12 mouse cellular contexts compared by ENCODE assay signal in genomic region chr11:76472617-76473016, GRCm38 (mm10).
DNase-seq lines count a peak whose midpoint lies in the region; ATAC-seq and TF ChIP-seq lines count a peak whose summit lies in the region.
"Had no signal": no experiment of that assay in that cellular context is flagged by ENCODE, and none has a peak within 500 bp of the region (broad histone marks: within the 10 kb centered on the region; RNA-seq: fewer than 3 reads in every experiment).

No protein-coding gene starts in this region.

- no peak for TF ChIP-seq CTCF in olfactory bulb, adult 2 months (IDR thresholded peaks at IDR 0.05; ENCODE audit: insufficient read depth, low read depth, low read length)
- no peak for TF ChIP-seq CTCF in thymus, adult 2 months (IDR thresholded peaks at IDR 0.05; ENCODE audit: borderline replicate concordance, control insufficient read depth, extremely low read depth, insufficient read depth, low read length, poor library complexity)

- no peaks in the 10 kb centered on the region for H3K9me3 ChIP-seq in forebrain, embryonic 10.5 days
- no peaks in the 10 kb centered on the region for H3K9me3 ChIP-seq in forebrain, embryonic 11.5 days (ENCODE audit: control insufficient read depth, low read length)
- H3K9me3 ChIP-seq in hindbrain, embryonic 10.5 days = no peaks in the 10 kb centered on the region
- no peaks in the 10 kb centered on the region for H3K9me3 ChIP-seq in midbrain, embryonic 10.5 days (replicated peaks)

- no peak overlapping the region for H3K4me3 ChIP-seq in forebrain, embryonic 10.5 days
- H3K4me3 ChIP-seq in forebrain, embryonic 11.5 days (ENCODE audit: low read depth, low read length) = no peak overlapping the region
- no peak overlapping the region for H3K4me3 ChIP-seq in hindbrain, embryonic 10.5 days
- no peak overlapping the region for H3K4me3 ChIP-seq in midbrain, embryonic 10.5 days
- H3K4me3 ChIP-seq in olfactory bulb, adult 2 months (ENCODE audit: insufficient read depth, low read depth, low read length) = no peak overlapping the region
- no peak overlapping the region for H3K4me3 ChIP-seq in thymus, adult 2 months (ENCODE audit: control insufficient read depth, insufficient read depth, low read length)

- no peak overlapping the region for H3K9ac ChIP-seq in forebrain, embryonic 11.5 days (ENCODE audit: low read length)

- peak overlapping the region; percentile 31 for H3K27ac ChIP-seq in forebrain, embryonic 10.5 days
- no peak overlapping the region for H3K27ac ChIP-seq in forebrain, embryonic 11.5 days (ENCODE audit: low read depth, low read length)
- peak overlapping the region; percentile 35; the same call in 1 of the 2 replicates for H3K27ac ChIP-seq in hindbrain, embryonic 10.5 days
- H3K27ac ChIP-seq in midbrain, embryonic 10.5 days (replicated peaks) = peak overlapping the region; percentile 28; the same call in 1 of the 2 replicates
- H3K27ac ChIP-seq in olfactory bulb, adult 2 months (ENCODE audit: insufficient read depth, low read depth, low read length) = peak overlapping the region; percentile 52
- H3K27ac ChIP-seq in thymus, adult 2 months (ENCODE audit: control insufficient read depth, insufficient read depth, low read length) = no peak overlapping the region

- peaks cover 15% of the 10 kb centered on the region for H3K36me3 ChIP-seq in forebrain, embryonic 10.5 days (replicated peaks)
- no peaks in the 10 kb centered on the region for H3K36me3 ChIP-seq in forebrain, embryonic 11.5 days (ENCODE audit: control insufficient read depth, insufficient read depth, low read length)
- H3K36me3 ChIP-seq in hindbrain, embryonic 10.5 days = peaks cover 34% of the 10 kb centered on the region
- peaks cover 25% of the 10 kb centered on the region for H3K36me3 ChIP-seq in midbrain, embryonic 10.5 days
- peaks cover 13% of the 10 kb centered on the region for H3K36me3 ChIP-seq in thymus, adult 2 months (ENCODE audit: control insufficient read depth, insufficient read depth, low read length)

- ATAC-seq in forebrain, embryonic 11.5 days (replicated peaks; ENCODE audit: low FRiP score) = no peak
- ATAC-seq: intestine, postnatal 0 days had no signal

- peaks cover 55% of the 10 kb centered on the region for H3K4me1 ChIP-seq in forebrain, embryonic 10.5 days
- H3K4me1 ChIP-seq in forebrain, embryonic 11.5 days (replicated peaks; ENCODE audit: control insufficient read depth, insufficient read depth, low read length) = peaks cover 19% of the 10 kb centered on the region; the same call in 1 of the 2 replicates
- H3K4me1 ChIP-seq in hindbrain, embryonic 10.5 days (replicated peaks) = peaks cover 58% of the 10 kb centered on the region
- H3K4me1 ChIP-seq in midbrain, embryonic 10.5 days = peaks cover 54% of the 10 kb centered on the region
- peaks cover 57% of the 10 kb centered on the region for H3K4me1 ChIP-seq in olfactory bulb, adult 2 months (ENCODE audit: control insufficient read depth, insufficient read depth, low read length)
- peaks cover 5% of the 10 kb centered on the region; the same call in 1 of the 2 replicates for H3K4me1 ChIP-seq in thymus, adult 2 months (replicated peaks; ENCODE audit: control insufficient read depth, insufficient read depth, low read length)

- 0 out of 2 replicates have a peak, but pooled peaks cover 14% of the 10 kb centered on the region for H3K27me3 ChIP-seq in forebrain, embryonic 10.5 days (ENCODE audit: poor library complexity, severe bottlenecking)
- H3K27me3 ChIP-seq in forebrain, embryonic 11.5 days (ENCODE audit: control insufficient read depth, insufficient read depth, low read length) = no peaks in the 10 kb centered on the region
- 0 out of 2 replicates have a peak, but pooled peaks cover 3% of the 10 kb centered on the region for H3K27me3 ChIP-seq in hindbrain, embryonic 10.5 days (ENCODE audit: insufficient read depth, poor library complexity, severe bottlenecking)
- 0 out of 2 replicates have a peak, but pooled peaks cover 4% of the 10 kb centered on the region for H3K27me3 ChIP-seq in midbrain, embryonic 10.5 days (ENCODE audit: low read depth, poor library complexity, severe bottlenecking)
- no peaks in the 10 kb centered on the region for H3K27me3 ChIP-seq in thymus, adult 2 months (ENCODE audit: control insufficient read depth, insufficient read depth, low read length)

- H3K4me2 ChIP-seq in forebrain, embryonic 11.5 days (ENCODE audit: low read depth, low read length, severe bottlenecking) = no peak overlapping the region

- DNase-seq in forebrain, embryonic 10.5 days (ENCODE audit: extremely low spot score, low spot score) = no peak
- no peak for DNase-seq in forebrain, embryonic 11.5 days (ENCODE audit: low spot score)
- DNase-seq in hindbrain, embryonic 10.5 days (ENCODE audit: low spot score) = no peak
- DNase-seq in midbrain, embryonic 10.5 days (ENCODE audit: low spot score) = no peak
- no peak for DNase-seq in lung, adult 18-20 months
- no peak for DNase-seq in lung, postnatal 36 days
- DNase-seq in thymus, adult 2 months = no peak
- DNase-seq: cerebellum, postnatal 10 days; gastrocnemius, postnatal 25 days; spleen, adult 18-20 months had no signal

- 54% methylated on average over 5 of the region's 5 CpGs for WGBS in forebrain, embryonic 10.5 days
- 27% methylated on average over 5 of the region's 5 CpGs for WGBS in forebrain, embryonic 11.5 days
- 39% methylated on average over 5 of the region's 5 CpGs for WGBS in hindbrain, embryonic 10.5 days
- WGBS in midbrain, embryonic 10.5 days = 44% methylated on average over 5 of the region's 5 CpGs
- WGBS in olfactory bulb, adult 2 months = 8% methylated on average over 5 of the region's 5 CpGs
- 89% methylated on average over 5 of the region's 5 CpGs for WGBS in thymus, adult 2 months

- no peak for TF ChIP-seq POLR2A in olfactory bulb, adult 2 months (IDR thresholded peaks at IDR 0.05; ENCODE audit: insufficient read depth, low read depth, low read length)
- TF ChIP-seq POLR2A in thymus, adult 2 months (IDR thresholded peaks at IDR 0.05; ENCODE audit: control insufficient read depth, extremely low read depth, insufficient read depth, low read length, poor library complexity) = no peak

Comparison
In these comparisons a context has a peak if more than half of its experiments do, and no peak if none do; other contexts are left out.
1. H3K27ac ChIP-seq: peak in forebrain, embryonic 10.5 days (single experiment), hindbrain, embryonic 10.5 days (single experiment), midbrain, embryonic 10.5 days (single experiment) and olfactory bulb, adult 2 months (single experiment); none in forebrain, embryonic 11.5 days (single experiment) and thymus, adult 2 months (single experiment).